Mouse (Mus musculus) forebrain, embryonic 12.5 days (tissue): ENCODE results near the gene Khdc4. TPM values are rescaled to one million over a fixed set of nuclear protein-coding genes. Genes with fewer than 3 reads are reported as not detected.

Source experiments
- ATAC-seq: fragments of 200-750 bp; cut with Nextera tagmentation; 2 replicates; pipeline ENCODE4 v1.8.0; 2017; ENCODE audit warnings: moderate TSS enrichment; ENCODE audit not compliant: low FRiP score
- H3K27ac ChIP-seq: fragments of 300-500 bp; sonication (generic); 2 replicates; pipeline ENCODE4 v1.5.1; 2016; ENCODE audit warnings: mild to moderate bottlenecking
- H3K27me3 ChIP-seq: fragments of 300-500 bp; sonication (generic); 2 replicates; pipeline ENCODE4 v1.6.1; 2016; ENCODE audit warnings: mild to moderate bottlenecking
- H3K36me3 ChIP-seq: fragments of 300-500 bp; sonication (generic); replicated peaks from 2 replicates; pipeline ENCODE4 v1.6.1; 2016; ENCODE audit warnings: mild to moderate bottlenecking
- H3K4me1 ChIP-seq: fragments of 300-500 bp; sonication (generic); 2 replicates; pipeline ENCODE4 v1.6.1; 2016
- H3K4me2 ChIP-seq: fragments of 300-500 bp; sonication (generic); 2 replicates; pipeline ENCODE4 v1.6.1; 2016; ENCODE audit warnings: mild to moderate bottlenecking, moderate library complexity
- H3K4me3 ChIP-seq: fragments of 300-500 bp; sonication (generic); replicated peaks from 2 replicates; pipeline ENCODE4 v1.5.1; 2016; ENCODE audit warnings: mild to moderate bottlenecking
- H3K9ac ChIP-seq: fragments of 300-500 bp; sonication (generic); 2 replicates; pipeline ENCODE4 v1.6.1; 2016; ENCODE audit warnings: mild to moderate bottlenecking
- H3K9me3 ChIP-seq: fragments of 300-500 bp; sonication (generic); 2 replicates; pipeline ENCODE4 v1.6.1; 2016
- WGBS: fragments of 180-500 bp; shearing (Covaris S2); methylation state at CpG from one replicate; pipeline ENCODE4 v1.1.7; 2016; 5-methylcytosine and 5-hydroxymethylcytosine counted together
- polyA plus RNA-seq: library from polyadenylated mRNA; unstranded; fragments of >200 nt; fragmentation: Nextera tagmentation; extraction: Ambion mirVana; gene quantifications from 2 replicates; pipeline ENCODE4 v1.2.1, GENCODE M21; 2016

The Khdc4 gene
- 117 and 118 TPM in 2 replicates for polyA plus RNA-seq

GRCm38 (mm10) chr3:88684980-88685941 is at the start of gene Khdc4:
TSS of gene Khdc4 (plus strand) at chr3:88685803.
- ATAC-seq = peak; percentile 99
- Histone ChIP-seq H3K4me2 (peak within 1 kb of the TSS; percentile 91), H3K9ac (peak within 1 kb of the TSS; percentile 97), H3K4me3 (peak within 1 kb of the TSS; percentile 97), H3K4me1 (peaks cover 16% of the 10 kb centered on the region), H3K9me3 (no peaks in the 10 kb centered on the region), H3K27me3 (no peaks in the 10 kb centered on the region), H3K36me3 (peaks cover 31% of the 10 kb centered on the region), H3K27ac (peak within 1 kb of the TSS; percentile 97)
- 1% methylated on average over 47 of the region's 47 CpGs for WGBS

- ATAC-seq = no peak
Measured at GRCm38 (mm10) chr3:88636555-88636986, 49.0 kb upstream of the Khdc4 start.

GRCm38 (mm10) chr3:88637134-88637533 is 48.5 kb upstream of the Khdc4 start:
- H3K4me2 ChIP-seq = no peak overlapping the region
- no peak overlapping the region for H3K4me3 ChIP-seq
- WGBS = 92% methylated on average over 5 of the region's 5 CpGs
- H3K9ac ChIP-seq = no peak overlapping the region
- H3K36me3 ChIP-seq = peaks cover 95% of the 10 kb centered on the region
- no peaks in the 10 kb centered on the region for H3K27me3 ChIP-seq
- no peak for ATAC-seq
- H3K27ac ChIP-seq = no peak overlapping the region
- no peaks in the 10 kb centered on the region for H3K9me3 ChIP-seq
- H3K4me1 ChIP-seq = no peaks in the 10 kb centered on the region

More at GRCm38 (mm10) chr3:88636555-88636986, 49.0 kb upstream of the Khdc4 start:
- H3K4me1 ChIP-seq = no peaks in the 10 kb centered on the region
- H3K27me3 ChIP-seq = no peaks in the 10 kb centered on the region
- H3K4me2 ChIP-seq = no peak overlapping the region
- H3K27ac ChIP-seq = no peak overlapping the region
- 93% methylated on average over 8 of the region's 8 CpGs for WGBS
- no peak overlapping the region for H3K4me3 ChIP-seq
- no peaks in the 10 kb centered on the region for H3K9me3 ChIP-seq
- no peak overlapping the region for H3K9ac ChIP-seq
- peaks cover 95% of the 10 kb centered on the region for H3K36me3 ChIP-seq

- Histone ChIP-seq H3K4me3 (no peak overlapping the region), H3K4me1 (no peaks in the 10 kb centered on the region), H3K27me3 (no peaks in the 10 kb centered on the region), H3K36me3 (peaks cover 95% of the 10 kb centered on the region), H3K9me3 (no peaks in the 10 kb centered on the region), H3K4me2 (no peak overlapping the region), H3K9ac (no peak overlapping the region), H3K27ac (no peak overlapping the region)
- 95% methylated on average over 12 of the region's 12 CpGs for WGBS
- ATAC-seq = no peak
Measured at GRCm38 (mm10) chr3:88639239-88639638, 46.4 kb upstream of the Khdc4 start.

- Histone ChIP-seq H3K4me1 (no peaks in the 10 kb centered on the region), H3K9ac (no peak overlapping the region), H3K27me3 (no peaks in the 10 kb centered on the region), H3K9me3 (no peaks in the 10 kb centered on the region), H3K4me3 (no peak overlapping the region), H3K27ac (no peak overlapping the region), H3K4me2 (no peak overlapping the region), H3K36me3 (peaks cover 95% of the 10 kb centered on the region)
- WGBS = 88% methylated on average over 1 of the region's 1 CpGs
- 0 out of 2 replicates have a peak, but pooled peaks have one; percentile 13 for ATAC-seq
Measured at GRCm38 (mm10) chr3:88640676-88641075, 44.9 kb upstream of the Khdc4 start.

- Histone ChIP-seq H3K4me2 (no peak overlapping the region), H3K36me3 (peaks cover 97% of the 10 kb centered on the region), H3K27me3 (no peaks in the 10 kb centered on the region), H3K9ac (no peak overlapping the region), H3K27ac (no peak overlapping the region), H3K4me1 (no peaks in the 10 kb centered on the region), H3K9me3 (no peaks in the 10 kb centered on the region), H3K4me3 (no peak overlapping the region)
- ATAC-seq = no peak
- 82% methylated on average over 5 of the region's 5 CpGs for WGBS
Measured at GRCm38 (mm10) chr3:88643078-88643477, 42.5 kb upstream of the Khdc4 start.

- Histone ChIP-seq H3K27ac (no peak overlapping the region), H3K36me3 (peaks cover 79% of the 10 kb centered on the region), H3K4me3 (no peak overlapping the region), H3K9me3 (no peaks in the 10 kb centered on the region), H3K27me3 (no peaks in the 10 kb centered on the region), H3K4me2 (no peak overlapping the region), H3K9ac (no peak overlapping the region), H3K4me1 (no peaks in the 10 kb centered on the region)
- ATAC-seq = no peak
- 92% methylated on average over 12 of the region's 12 CpGs for WGBS
Measured at GRCm38 (mm10) chr3:88645937-88646336, 39.7 kb upstream of the Khdc4 start.

- Histone ChIP-seq H3K4me3 (no peak overlapping the region), H3K27ac (no peak overlapping the region), H3K4me1 (no peaks in the 10 kb centered on the region), H3K4me2 (no peak overlapping the region), H3K27me3 (no peaks in the 10 kb centered on the region), H3K9ac (no peak overlapping the region), H3K9me3 (no peaks in the 10 kb centered on the region), H3K36me3 (peaks cover 74% of the 10 kb centered on the region)
- 84% methylated on average over 6 of the region's 6 CpGs for WGBS
- no peak for ATAC-seq
Measured at GRCm38 (mm10) chr3:88646426-88646995, 39.1 kb upstream of the Khdc4 start.

GRCm38 (mm10) chr3:88647076-88647475 is 38.5 kb upstream of the Khdc4 start:
- 84% methylated on average over 3 of the region's 3 CpGs for WGBS
- no peak overlapping the region for H3K4me2 ChIP-seq
- H3K27ac ChIP-seq = no peak overlapping the region
- ATAC-seq = no peak
- no peaks in the 10 kb centered on the region for H3K27me3 ChIP-seq
- peaks cover 68% of the 10 kb centered on the region for H3K36me3 ChIP-seq
- no peaks in the 10 kb centered on the region for H3K4me1 ChIP-seq
- no peaks in the 10 kb centered on the region for H3K9me3 ChIP-seq
- H3K4me3 ChIP-seq = no peak overlapping the region
- no peak overlapping the region for H3K9ac ChIP-seq

- Histone ChIP-seq H3K27ac (peak overlapping the region; percentile 60; the same call in 1 of the 2 replicates), H3K4me1 (no peaks in the 10 kb centered on the region), H3K9ac (no peak overlapping the region), H3K27me3 (no peaks in the 10 kb centered on the region), H3K4me2 (no peak overlapping the region), H3K4me3 (no peak overlapping the region), H3K9me3 (no peaks in the 10 kb centered on the region), H3K36me3 (peaks cover 60% of the 10 kb centered on the region)
- WGBS = 82% methylated on average over 14 of the region's 14 CpGs
- ATAC-seq = no peak
Measured at GRCm38 (mm10) chr3:88647779-88648413, 37.7 kb upstream of the Khdc4 start.

GRCm38 (mm10) chr3:88648452-88649168 is 37.0 kb upstream of the Khdc4 start:
- Histone ChIP-seq H3K4me3 (no peak overlapping the region), H3K27me3 (no peaks in the 10 kb centered on the region), H3K9ac (no peak overlapping the region), H3K9me3 (no peaks in the 10 kb centered on the region), H3K36me3 (peaks cover 53% of the 10 kb centered on the region), H3K4me2 (no peak overlapping the region), H3K4me1 (no peaks in the 10 kb centered on the region), H3K27ac (peak overlapping the region; percentile 60; the same call in 1 of the 2 replicates)
- no peak for ATAC-seq
- WGBS = 86% methylated on average over 12 of the region's 12 CpGs

- ATAC-seq = no peak
- H3K9ac ChIP-seq = no peak overlapping the region
- WGBS = 86% methylated on average over 10 of the region's 10 CpGs
- H3K36me3 ChIP-seq = peaks cover 47% of the 10 kb centered on the region
- no peak overlapping the region for H3K4me2 ChIP-seq
- H3K4me1 ChIP-seq = no peaks in the 10 kb centered on the region
- H3K9me3 ChIP-seq = no peaks in the 10 kb centered on the region
- H3K27me3 ChIP-seq = no peaks in the 10 kb centered on the region
- H3K4me3 ChIP-seq = no peak overlapping the region
- no peak overlapping the region for H3K27ac ChIP-seq
Measured at GRCm38 (mm10) chr3:88649186-88649585, 36.4 kb upstream of the Khdc4 start.
